10 mouse cellular contexts compared by ENCODE assay signal in genomic region chr11:99133285-99133897, GRCm38 (mm10). TPM values are rescaled to one million over a fixed set of nuclear protein-coding genes. Genes with fewer than 3 reads are reported as not detected.
DNase-seq lines count a peak whose midpoint lies in the region; ATAC-seq lines count a peak whose summit lies in the region.
"Had no signal": no experiment of that assay in that cellular context is flagged by ENCODE, and none has a peak within 500 bp of the region (broad histone marks: within the 10 kb centered on the region; RNA-seq: fewer than 3 reads in every experiment).

No protein-coding gene starts in this region.

- H3K9ac ChIP-seq in heart, embryonic 15.5 days: no peak overlapping the region
- H3K9ac ChIP-seq in midbrain, embryonic 11.5 days (ENCODE audit: low read length): no peak overlapping the region
- H3K9ac ChIP-seq in midbrain, embryonic 16.5 days (ENCODE audit: low read depth, low read length): no peak overlapping the region
- no peak overlapping the region for H3K9ac ChIP-seq in stomach, embryonic 15.5 days

- no peak for DNase-seq in heart, adult 18-20 months
- peak; percentile 76 for DNase-seq in midbrain, embryonic 11.5 days (ENCODE audit: low spot score, missing footprints)
- no peak for DNase-seq in spleen, adult 12 weeks (ENCODE audit: low spot score)
- DNase-seq: kidney, postnatal 14 days had no signal

- no peaks in the 10 kb centered on the region for H3K36me3 ChIP-seq in heart, embryonic 15.5 days
- no peaks in the 10 kb centered on the region for H3K36me3 ChIP-seq in midbrain, embryonic 11.5 days (ENCODE audit: control insufficient read depth, insufficient read depth, low read length)
- H3K36me3 ChIP-seq in midbrain, embryonic 16.5 days (ENCODE audit: control insufficient read depth, insufficient read depth, low read length): no peaks in the 10 kb centered on the region
- H3K36me3 ChIP-seq in stomach, embryonic 15.5 days: no peaks in the 10 kb centered on the region

- H3K27me3 ChIP-seq in heart, embryonic 15.5 days: no peaks in the 10 kb centered on the region
- H3K27me3 ChIP-seq in midbrain, embryonic 11.5 days (ENCODE audit: control insufficient read depth, insufficient read depth, low read length): no peaks in the 10 kb centered on the region
- H3K27me3 ChIP-seq in midbrain, embryonic 16.5 days (ENCODE audit: control insufficient read depth, insufficient read depth, low read depth, low read length): no peaks in the 10 kb centered on the region
- no peaks in the 10 kb centered on the region for H3K27me3 ChIP-seq in stomach, embryonic 15.5 days (replicated peaks)

- H3K9me3 ChIP-seq in heart, embryonic 15.5 days (replicated peaks): no peaks in the 10 kb centered on the region
- no peaks in the 10 kb centered on the region for H3K9me3 ChIP-seq in midbrain, embryonic 11.5 days (ENCODE audit: control insufficient read depth, low read length)
- H3K9me3 ChIP-seq in midbrain, embryonic 16.5 days (replicated peaks; ENCODE audit: control insufficient read depth, low read length, poor library complexity, severe bottlenecking): no peaks in the 10 kb centered on the region
- no peaks in the 10 kb centered on the region for H3K9me3 ChIP-seq in stomach, embryonic 15.5 days

- WGBS in heart, embryonic 15.5 days: 36% methylated on average over 5 of the region's 5 CpGs
- WGBS in midbrain, embryonic 11.5 days: 59% methylated on average over 5 of the region's 5 CpGs
- WGBS in midbrain, embryonic 16.5 days: 56% methylated on average over 5 of the region's 5 CpGs
- WGBS in stomach, embryonic 15.5 days: 12% methylated on average over 5 of the region's 5 CpGs

- no peak overlapping the region for H3K4me3 ChIP-seq in heart, embryonic 15.5 days
- no peak overlapping the region for H3K4me3 ChIP-seq in midbrain, embryonic 11.5 days (ENCODE audit: low read depth, low read length)
- H3K4me3 ChIP-seq in midbrain, embryonic 16.5 days (ENCODE audit: low read depth, low read length): no peak overlapping the region
- H3K4me3 ChIP-seq in stomach, embryonic 15.5 days (replicated peaks): no peak overlapping the region

- no peak for ATAC-seq in heart, embryonic 15.5 days (replicated peaks; ENCODE audit: insufficient number of reproducible peaks, insufficient read depth, low FRiP score, low read depth)
- no peak for ATAC-seq in midbrain, embryonic 11.5 days (ENCODE audit: low FRiP score)
- ATAC-seq in midbrain, embryonic 16.5 days: no peak
- peak; percentile 20 to 59; a peak in 3 of 4 replicates for ATAC-seq in hematopoietic stem cell, adult 5-6 weeks (replicated peaks in 1 of 2; ENCODE audit: insufficient read depth in 1 of 2, low FRiP score in 2 of 2, low TSS enrichment in 1 of 2, low read depth in 1 of 2, poor library complexity in 2 of 2, severe bottlenecking in 2 of 2)
- no peak for ATAC-seq in stomach, embryonic 15.5 days (ENCODE audit: insufficient read depth, low FRiP score, low read depth)
- ATAC-seq in cerebellum, adult (ENCODE audit: insufficient number of reproducible peaks, low FRiP score, low TSS enrichment): no peak

- H3K27ac ChIP-seq in heart, embryonic 15.5 days: peak overlapping the region; percentile 64
- no peak overlapping the region for H3K27ac ChIP-seq in midbrain, embryonic 11.5 days (ENCODE audit: low read depth, low read length)
- no peak overlapping the region for H3K27ac ChIP-seq in midbrain, embryonic 16.5 days (ENCODE audit: low read length)
- H3K27ac ChIP-seq in stomach, embryonic 15.5 days: peak overlapping the region; percentile 77

- H3K4me1 ChIP-seq in heart, embryonic 15.5 days (replicated peaks): peaks cover 45% of the 10 kb centered on the region
- H3K4me1 ChIP-seq in midbrain, embryonic 11.5 days (ENCODE audit: control insufficient read depth, insufficient read depth, low read length): peaks cover 16% of the 10 kb centered on the region
- peaks cover 12% of the 10 kb centered on the region for H3K4me1 ChIP-seq in midbrain, embryonic 16.5 days (ENCODE audit: control insufficient read depth, insufficient read depth, low read length)
- H3K4me1 ChIP-seq in stomach, embryonic 15.5 days: peaks cover 41% of the 10 kb centered on the region

- no peak overlapping the region for H3K4me2 ChIP-seq in heart, embryonic 15.5 days
- no peak overlapping the region for H3K4me2 ChIP-seq in midbrain, embryonic 11.5 days
- no peak overlapping the region for H3K4me2 ChIP-seq in midbrain, embryonic 16.5 days (ENCODE audit: low read length)
- H3K4me2 ChIP-seq in stomach, embryonic 15.5 days: no peak overlapping the region
- H3K4me2 ChIP-seq: liver, embryonic 11.5 days had no signal

RNA-seq across cellular contexts. Expression of gene Ccr7, which starts 21.5 kb away (rescaled TPM):
- 0.34 and 0.67 TPM in 2 replicates for polyA plus RNA-seq in heart, embryonic 15.5 days (2015; fragmentation: Nextera tagmentation; extraction: Ambion mirVana)
- 1 to 10 TPM in 1 of 2 experiments, under 1 TPM in 1; 0.30 to 2.8 TPM for total RNA-seq in heart, adult 18-20 months (2021)
- 0.41 TPM in 1 of 2 replicates, not detected in the other for polyA plus RNA-seq in midbrain, embryonic 11.5 days (2014; fragmentation: Nextera tagmentation; extraction: Ambion mirVana)
- 0.15 TPM in 1 of 2 replicates, not detected in the other for polyA plus RNA-seq in midbrain, embryonic 16.5 days (2015; fragmentation: Nextera tagmentation; extraction: Ambion mirVana)
- total RNA-seq in hematopoietic stem cell, adult 5-6 weeks (2017): 1.2 and 2.8 TPM in 2 replicates
- 0.21 and 0.27 TPM in 2 replicates for polyA plus RNA-seq in stomach, embryonic 15.5 days (2015; fragmentation: Nextera tagmentation; extraction: Ambion mirVana)

RNA-seq across cellular contexts. Expression of gene Tns4, which starts 44.3 kb away (rescaled TPM):
- polyA plus RNA-seq in heart, embryonic 15.5 days (2015; fragmentation: Nextera tagmentation; extraction: Ambion mirVana): 0.08 and 0.27 TPM in 2 replicates
- under 1 TPM; 0.07 to 0.18 TPM for total RNA-seq in heart, adult 18-20 months (2021)
- polyA plus RNA-seq in midbrain, embryonic 11.5 days (2014; fragmentation: Nextera tagmentation; extraction: Ambion mirVana): 0.23 and 0.67 TPM in 2 replicates
- 0.04 and 0.09 TPM in 2 replicates for polyA plus RNA-seq in midbrain, embryonic 16.5 days (2015; fragmentation: Nextera tagmentation; extraction: Ambion mirVana)
- 0.13 TPM in 1 of 2 replicates, not detected in the other for total RNA-seq in hematopoietic stem cell, adult 5-6 weeks (2017)
- 1.4 and 1.5 TPM in 2 replicates for polyA plus RNA-seq in stomach, embryonic 15.5 days (2015; fragmentation: Nextera tagmentation; extraction: Ambion mirVana)
- polyA plus RNA-seq: liver, embryonic 11.5 days had no signal

Comparison
In these comparisons a context has a peak if more than half of its experiments do, and no peak if none do; other contexts are left out.
1. ATAC-seq: peak in hematopoietic stem cell, adult 5-6 weeks (2 of 2); none in heart, embryonic 15.5 days (single experiment), midbrain, embryonic 11.5 days (single experiment), midbrain, embryonic 16.5 days (single experiment), stomach, embryonic 15.5 days (single experiment) and cerebellum, adult (single experiment).
2. H3K27ac ChIP-seq: peak in heart, embryonic 15.5 days (single experiment) and stomach, embryonic 15.5 days (single experiment); none in midbrain, embryonic 11.5 days (single experiment) and midbrain, embryonic 16.5 days (single experiment).